Mouse (Mus musculus) ES-E14 (cell line): ENCODE results near the gene Hist1h3c.

Experiments
- HCFC1 ChIP-seq: IDR thresholded peaks from 2 replicates; pipeline ENCODE4 v1.6.1; 2012; ENCODE audit warnings: low read length, inconsistent platforms, borderline replicate concordance; ENCODE audit not compliant: insufficient read depth
- ZNF384 ChIP-seq: IDR thresholded peaks from 2 replicates; pipeline ENCODE4 v1.6.1; 2012; ENCODE audit warnings: low read depth, low read length, inconsistent platforms

GRCm38 (mm10) chr13:23699767-23700166 is 45.6 kb downstream of the Hist1h3c start:
- TF ChIP-seq ZNF384 (no peak), HCFC1 (no peak)
